Mouse (Mus musculus): Measurements from ENCODE around the gene Haus6. TPM values are rescaled to one million over a fixed set of nuclear protein-coding genes. Genes with fewer than 3 reads are reported as not detected.

Gene Haus6
- total and polyA plus RNA-seq, 2 experiments = 1.1 to 2.3 TPM

- DNase-seq (ENCODE audit: extremely low read depth, low read depth, low spot score) = no peak
- H3K27me3 ChIP-seq (ENCODE audit: control insufficient read depth, insufficient read depth, low read length) = no peaks in the 10 kb centered on the region
- H3K36me3 ChIP-seq (ENCODE audit: control insufficient read depth, insufficient read depth, low read length) = no peaks in the 10 kb centered on the region
- no peaks in the 10 kb centered on the region for H3K79me2 ChIP-seq (ENCODE audit: control insufficient read depth, insufficient read depth, low read length)
- no peak overlapping the region for H3K4me3 ChIP-seq (ENCODE audit: insufficient read depth, low read depth, low read length)
- H3K27ac ChIP-seq (replicated peaks; ENCODE audit: insufficient read depth, low read depth, low read length) = no peak overlapping the region
- H3K4me1 ChIP-seq (ENCODE audit: control insufficient read depth, insufficient read depth, low read length) = no peaks in the 10 kb centered on the region
- no peak overlapping the region for H3K9ac ChIP-seq (ENCODE audit: low read depth, low read length)
- TF ChIP-seq CTCF (IDR thresholded peaks at IDR 0.05; ENCODE audit: low read depth, low read length) (no peak), POLR2A (IDR thresholded peaks at IDR 0.05; ENCODE audit: extremely low read depth, insufficient read depth, low read length) (no peak)
- 72% methylated on average over 6 of the region's 6 CpGs for WGBS
Observed at GRCm38 (mm10) chr4:86529161-86529560, 82.7 kb downstream of the Haus6 start.

Other genes starting within 250 kb of the Haus6 start
- not detected in 2 replicates for gene Saxo1, start 53.7 kb downstream of the Haus6 start, total RNA-seq (2014; rRNA removed)
- not detected in 2 replicates for gene Saxo1, start 53.7 kb downstream of the Haus6 start, polyA plus RNA-seq (2012; rRNA removed)
- gene Rraga, start 36.4 kb downstream of the Haus6 start, total RNA-seq (2014; rRNA removed) = 18.8 and 21.3 TPM in 2 replicates
- gene Rraga, start 36.4 kb downstream of the Haus6 start, polyA plus RNA-seq (2012; rRNA removed) = 20.9 and 22.2 TPM in 2 replicates
- gene Plin2, start 58.0 kb upstream of the Haus6 start, total RNA-seq (2014; rRNA removed) = 294 and 339 TPM in 2 replicates
- 449 and 502 TPM in 2 replicates for gene Plin2, start 58.0 kb upstream of the Haus6 start, polyA plus RNA-seq (2012; rRNA removed)
- gene Dennd4c, start 136.5 kb upstream of the Haus6 start, total RNA-seq (2014; rRNA removed) = 18.9 and 19.0 TPM in 2 replicates
- 2.7 and 2.8 TPM in 2 replicates for gene Dennd4c, start 136.5 kb upstream of the Haus6 start, polyA plus RNA-seq (2012; rRNA removed)
- gene Rps6, start 245.4 kb upstream of the Haus6 start, total RNA-seq (2014; rRNA removed) = 380 and 503 TPM in 2 replicates
- 280 and 301 TPM in 2 replicates for gene Rps6, start 245.4 kb upstream of the Haus6 start, polyA plus RNA-seq (2012; rRNA removed)